Mouse (Mus musculus): ENCODE results near the gene Hras. TPM values are rescaled to one million over a fixed set of nuclear protein-coding genes. Genes with fewer than 3 reads are reported as not detected.
A peak's percentile ranks its signal among the peaks of the same experiment; 100 is the strongest.

Gene Hras
- polyA plus RNA-seq, 1 experiment: 29.0 TPM

DNA sequence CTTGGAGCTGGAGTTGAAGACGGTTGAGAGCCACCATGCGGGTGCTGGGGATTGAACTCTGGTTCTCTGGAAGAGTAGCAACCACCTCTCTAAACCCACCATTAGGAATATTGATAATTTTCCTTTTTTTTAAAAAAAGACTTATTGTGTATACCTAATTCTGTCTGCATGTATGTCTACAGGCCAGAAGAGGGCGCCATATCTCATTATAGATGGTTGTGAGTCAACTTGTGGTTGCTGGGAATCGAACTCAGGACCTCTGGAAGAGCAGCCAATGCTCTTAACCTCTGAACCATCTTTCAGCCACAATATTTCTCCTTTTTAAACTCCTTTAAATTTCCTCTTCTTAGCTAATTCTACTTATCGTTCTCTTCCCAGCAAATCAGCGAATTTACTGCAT is 32.7 kb upstream of the Hras start:
- H3K36me3 ChIP-seq (ENCODE audit: control insufficient read depth, insufficient read depth, low read length): no peaks in the 10 kb centered on the region
- H3K4me3 ChIP-seq (ENCODE audit: extremely low read depth, insufficient read depth, insufficient read length): no peak overlapping the region
- DNase-seq (ENCODE audit: low read depth in 1 of 2, low spot score in 2 of 2): no peak
- H3K4me1 ChIP-seq (ENCODE audit: control insufficient read depth, insufficient read depth, insufficient read length): peaks cover 20% of the 10 kb centered on the region
- no peak overlapping the region for H3K27ac ChIP-seq (ENCODE audit: insufficient read depth, low read length)
- no peaks in the 10 kb centered on the region for H3K27me3 ChIP-seq (ENCODE audit: control insufficient read depth, insufficient read depth, low read length)
- WGBS: 91% methylated on average over 6 of the region's 6 CpGs
- TF ChIP-seq POLR2A (IDR thresholded peaks at IDR 0.05; ENCODE audit: low read depth, low read length): no peak
- no peak for TF ChIP-seq CTCF (IDR thresholded peaks at IDR 0.05; ENCODE audit: extremely low read depth, insufficient read depth, insufficient read length, insufficient replicate concordance)

DNA sequence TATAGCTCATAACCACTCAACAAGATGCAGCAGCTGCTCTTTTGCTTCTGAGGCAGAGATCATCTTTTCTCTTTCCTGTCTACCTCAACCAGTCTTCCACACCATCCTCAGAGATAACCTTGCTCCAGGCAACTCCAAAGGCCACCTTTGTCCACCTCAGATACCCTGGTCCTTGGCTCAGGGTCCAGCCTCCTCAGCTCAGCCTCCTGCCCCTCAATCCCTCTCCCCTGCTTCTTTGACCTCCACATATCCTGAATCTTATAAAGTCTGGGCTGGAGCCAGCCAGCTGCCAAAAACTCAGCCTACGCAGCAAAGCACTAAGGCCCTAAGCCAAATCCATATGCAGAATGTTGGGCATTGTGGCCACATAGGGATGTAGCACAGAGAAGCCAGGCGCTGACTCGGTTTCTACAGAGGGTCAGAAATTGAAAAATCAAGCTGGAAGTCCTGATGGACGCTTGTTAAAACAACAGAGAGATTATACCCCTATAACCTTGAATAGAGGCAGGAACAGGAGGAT is 29.0 kb upstream of the Hras start:
- DNase-seq (ENCODE audit: low read depth in 1 of 2, low spot score in 2 of 2): no peak
- no peak overlapping the region for H3K4me3 ChIP-seq (ENCODE audit: extremely low read depth, insufficient read depth, insufficient read length)
- H3K4me1 ChIP-seq (ENCODE audit: control insufficient read depth, insufficient read depth, insufficient read length): peaks cover 11% of the 10 kb centered on the region; the same call in 1 of the 2 replicates
- no peak for TF ChIP-seq POLR2A (IDR thresholded peaks at IDR 0.05; ENCODE audit: low read depth, low read length)
- TF ChIP-seq CTCF (IDR thresholded peaks at IDR 0.05; ENCODE audit: extremely low read depth, insufficient read depth, insufficient read length, insufficient replicate concordance): no peak
- H3K36me3 ChIP-seq (ENCODE audit: control insufficient read depth, insufficient read depth, low read length): no peaks in the 10 kb centered on the region
- no peaks in the 10 kb centered on the region for H3K27me3 ChIP-seq (ENCODE audit: control insufficient read depth, insufficient read depth, low read length)
- 88% methylated on average over 4 of the region's 4 CpGs for WGBS
- H3K27ac ChIP-seq (ENCODE audit: insufficient read depth, low read length): no peak overlapping the region

DNA sequence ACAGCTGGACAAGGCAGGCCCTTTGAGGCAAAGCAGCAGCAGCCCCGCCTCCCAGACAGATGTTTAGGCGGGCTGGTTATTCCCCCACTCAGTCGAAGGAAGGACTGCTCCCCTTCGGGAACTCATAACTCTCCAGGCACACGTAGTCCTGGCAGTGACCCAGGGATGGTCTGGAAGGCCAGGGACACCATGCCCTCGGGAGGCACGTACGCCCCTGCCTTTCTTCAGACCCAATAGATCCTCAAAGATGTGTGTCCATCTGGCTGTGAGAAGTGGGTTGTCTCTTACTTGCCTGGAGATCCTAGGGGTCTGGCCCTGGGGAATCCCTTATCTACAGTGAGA is 28.3 kb upstream of the Hras start:
- TF ChIP-seq POLR2A (IDR thresholded peaks at IDR 0.05; ENCODE audit: low read depth, low read length) (no peak), CTCF (IDR thresholded peaks at IDR 0.05; ENCODE audit: extremely low read depth, insufficient read depth, insufficient read length, insufficient replicate concordance) (no peak)
- DNase-seq (ENCODE audit: low read depth in 1 of 2, low spot score in 2 of 2): no peak
- Histone ChIP-seq H3K27ac (ENCODE audit: insufficient read depth, low read length) (no peak overlapping the region), H3K27me3 (ENCODE audit: control insufficient read depth, insufficient read depth, low read length) (no peaks in the 10 kb centered on the region), H3K36me3 (ENCODE audit: control insufficient read depth, insufficient read depth, low read length) (no peaks in the 10 kb centered on the region), H3K4me1 (ENCODE audit: control insufficient read depth, insufficient read depth, insufficient read length) (peaks cover 11% of the 10 kb centered on the region; the same call in 1 of the 2 replicates), H3K4me3 (ENCODE audit: extremely low read depth, insufficient read depth, insufficient read length) (peak overlapping the region; percentile 39; the same call in 1 of the 2 replicates)
- 18% methylated on average over 8 of the region's 8 CpGs for WGBS

DNA sequence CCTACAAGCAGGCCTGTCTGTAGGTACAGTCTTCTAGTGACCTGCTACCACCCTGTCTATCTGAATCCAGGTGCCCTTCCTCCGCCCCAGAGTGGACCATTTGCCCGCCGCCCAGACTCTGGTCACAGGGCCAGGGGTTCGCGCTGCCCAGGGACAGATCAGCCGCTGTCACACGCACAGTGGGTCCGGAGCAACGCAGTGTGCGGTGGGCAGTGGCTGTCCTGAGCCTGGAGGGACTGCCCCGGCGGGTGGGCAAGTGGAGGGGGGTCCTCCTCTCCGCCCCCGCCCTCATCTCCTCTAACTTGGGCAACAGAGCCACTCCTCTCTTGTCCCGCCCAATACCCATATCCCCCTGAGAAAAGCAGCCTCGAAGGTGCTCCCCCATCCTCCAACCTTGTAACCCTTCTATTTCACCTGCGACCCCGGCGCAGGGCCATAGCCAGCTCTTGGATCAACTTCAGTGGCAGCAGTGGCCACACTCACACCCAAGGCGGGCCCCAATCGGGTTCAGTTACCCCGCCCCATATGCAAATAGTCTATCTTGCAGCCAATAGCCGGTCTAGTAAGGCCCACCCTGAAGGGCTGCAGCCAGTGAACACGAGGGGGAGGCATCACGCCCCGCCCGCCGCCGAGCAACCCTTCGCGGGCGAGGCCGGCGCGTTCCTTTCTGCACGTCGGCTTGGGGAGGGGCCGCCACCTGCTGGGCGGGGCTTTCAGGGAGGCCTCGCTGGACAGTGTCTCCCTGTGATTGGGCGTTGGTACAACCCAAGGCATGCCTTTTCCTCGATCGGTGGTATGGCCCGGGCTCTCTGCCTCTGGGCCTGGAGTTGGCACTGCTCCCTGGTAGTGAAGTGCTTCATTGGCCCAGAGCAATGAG is 27.7 kb upstream of the Hras start:
- DNase-seq (ENCODE audit: low read depth in 1 of 2, low spot score in 2 of 2): peak; percentile 73 to 89
- Histone ChIP-seq H3K36me3 (ENCODE audit: control insufficient read depth, insufficient read depth, low read length) (no peaks in the 10 kb centered on the region), H3K27me3 (ENCODE audit: control insufficient read depth, insufficient read depth, low read length) (no peaks in the 10 kb centered on the region), H3K27ac (ENCODE audit: insufficient read depth, low read length) (no peak overlapping the region), H3K4me3 (ENCODE audit: extremely low read depth, insufficient read depth, insufficient read length) (peak overlapping the region; percentile 39; the same call in 1 of the 2 replicates), H3K4me1 (ENCODE audit: control insufficient read depth, insufficient read depth, insufficient read length) (peaks cover 13% of the 10 kb centered on the region; the same call in 1 of the 2 replicates)
- 23% methylated on average over 44 of the region's 44 CpGs for WGBS
- no peak for TF ChIP-seq POLR2A (IDR thresholded peaks at IDR 0.05; ENCODE audit: low read depth, low read length)
- no peak for TF ChIP-seq CTCF (IDR thresholded peaks at IDR 0.05; ENCODE audit: extremely low read depth, insufficient read depth, insufficient read length, insufficient replicate concordance)

DNA sequence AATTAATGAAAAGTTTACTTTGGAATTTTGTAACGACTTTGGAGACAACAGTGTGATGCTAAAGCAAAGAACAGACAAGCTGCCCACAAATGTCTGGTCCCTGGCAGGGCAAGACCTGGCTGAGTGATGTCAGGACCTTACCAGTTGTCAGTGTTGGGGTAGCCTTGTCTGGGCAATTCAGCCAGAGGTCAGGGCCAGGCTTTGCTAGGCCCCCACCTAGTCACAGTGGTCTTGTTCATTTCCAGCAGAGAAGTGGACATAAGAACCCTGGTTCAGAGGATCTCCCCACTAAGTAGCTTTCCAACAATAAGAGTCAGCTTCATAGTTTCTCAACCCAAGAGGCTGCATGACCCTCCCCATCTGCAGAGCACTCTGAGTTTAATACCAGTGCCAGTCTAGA is 26.6 kb upstream of the Hras start:
- Histone ChIP-seq H3K36me3 (ENCODE audit: control insufficient read depth, insufficient read depth, low read length) (no peaks in the 10 kb centered on the region), H3K4me1 (ENCODE audit: control insufficient read depth, insufficient read depth, insufficient read length) (peaks cover 19% of the 10 kb centered on the region), H3K4me3 (ENCODE audit: extremely low read depth, insufficient read depth, insufficient read length) (no peak overlapping the region), H3K27ac (ENCODE audit: insufficient read depth, low read length) (no peak overlapping the region), H3K27me3 (ENCODE audit: control insufficient read depth, insufficient read depth, low read length) (no peaks in the 10 kb centered on the region)
- WGBS: 83% methylated on average over 1 of the region's 1 CpGs
- no peak for DNase-seq (ENCODE audit: low read depth in 1 of 2, low spot score in 2 of 2)
- TF ChIP-seq POLR2A (IDR thresholded peaks at IDR 0.05; ENCODE audit: low read depth, low read length) (no peak), CTCF (IDR thresholded peaks at IDR 0.05; ENCODE audit: extremely low read depth, insufficient read depth, insufficient read length, insufficient replicate concordance) (no peak)

DNA sequence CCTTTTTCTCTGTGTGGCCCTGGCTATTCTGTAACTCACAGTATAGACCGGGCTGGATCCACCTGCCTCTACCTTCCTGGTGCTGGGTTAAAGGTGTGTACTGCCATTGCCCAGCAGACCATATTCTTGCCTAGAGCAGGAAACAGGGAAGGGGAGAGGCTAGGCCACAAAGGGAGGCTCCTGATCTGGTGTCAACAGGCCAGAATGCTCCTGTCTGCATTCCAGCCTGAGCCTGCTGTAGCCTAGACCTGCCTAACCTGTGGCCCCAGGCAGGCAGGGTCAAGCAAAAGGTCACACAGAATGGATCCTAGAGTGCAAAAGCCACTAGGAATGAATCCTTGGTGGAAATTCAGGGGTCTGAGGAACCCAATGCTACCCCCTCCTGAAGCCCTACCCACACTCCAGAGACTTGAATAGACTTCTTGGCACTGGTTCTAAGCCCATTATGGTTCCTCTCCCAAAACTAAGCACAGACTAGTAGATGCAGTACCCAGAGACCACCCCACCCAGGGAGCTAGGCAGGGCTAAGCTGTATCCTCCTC is 25.8 kb upstream of the Hras start:
- Histone ChIP-seq H3K4me3 (ENCODE audit: extremely low read depth, insufficient read depth, insufficient read length) (no peak overlapping the region), H3K4me1 (ENCODE audit: control insufficient read depth, insufficient read depth, insufficient read length) (peaks cover 24% of the 10 kb centered on the region), H3K36me3 (ENCODE audit: control insufficient read depth, insufficient read depth, low read length) (no peaks in the 10 kb centered on the region), H3K27me3 (ENCODE audit: control insufficient read depth, insufficient read depth, low read length) (no peaks in the 10 kb centered on the region), H3K27ac (ENCODE audit: insufficient read depth, low read length) (no peak overlapping the region)
- TF ChIP-seq CTCF (IDR thresholded peaks at IDR 0.05; ENCODE audit: extremely low read depth, insufficient read depth, insufficient read length, insufficient replicate concordance) (no peak), POLR2A (IDR thresholded peaks at IDR 0.05; ENCODE audit: low read depth, low read length) (no peak)
- no peak for DNase-seq (ENCODE audit: low read depth in 1 of 2, low spot score in 2 of 2)
- 94% methylated on average over 1 of the region's 1 CpGs for WGBS
